Mouse (Mus musculus): ENCODE measurements around the gene Cap1.

Cap1 gene

DNA sequence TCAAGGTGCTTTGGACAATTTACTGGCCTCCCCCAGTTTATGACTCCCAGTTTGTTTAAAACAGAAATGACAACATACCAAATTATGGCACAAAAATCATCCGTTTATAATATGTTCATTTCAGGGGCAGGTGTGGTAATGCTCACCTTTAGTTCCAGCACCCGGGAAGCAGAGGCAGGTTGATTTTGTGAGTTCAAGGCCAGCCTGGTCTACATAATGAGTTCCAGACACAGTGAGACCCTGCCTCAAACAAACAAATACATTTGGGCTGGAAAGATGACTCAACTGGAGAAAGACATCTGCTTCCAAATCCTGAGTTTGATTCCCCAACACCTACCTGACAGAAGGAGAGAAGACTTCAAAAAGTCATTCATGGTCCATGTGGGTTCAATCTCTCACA, 1.5 kb upstream of the Cap1 start:
- DNase-seq (ENCODE audit: low read depth), result no peak

DNA sequence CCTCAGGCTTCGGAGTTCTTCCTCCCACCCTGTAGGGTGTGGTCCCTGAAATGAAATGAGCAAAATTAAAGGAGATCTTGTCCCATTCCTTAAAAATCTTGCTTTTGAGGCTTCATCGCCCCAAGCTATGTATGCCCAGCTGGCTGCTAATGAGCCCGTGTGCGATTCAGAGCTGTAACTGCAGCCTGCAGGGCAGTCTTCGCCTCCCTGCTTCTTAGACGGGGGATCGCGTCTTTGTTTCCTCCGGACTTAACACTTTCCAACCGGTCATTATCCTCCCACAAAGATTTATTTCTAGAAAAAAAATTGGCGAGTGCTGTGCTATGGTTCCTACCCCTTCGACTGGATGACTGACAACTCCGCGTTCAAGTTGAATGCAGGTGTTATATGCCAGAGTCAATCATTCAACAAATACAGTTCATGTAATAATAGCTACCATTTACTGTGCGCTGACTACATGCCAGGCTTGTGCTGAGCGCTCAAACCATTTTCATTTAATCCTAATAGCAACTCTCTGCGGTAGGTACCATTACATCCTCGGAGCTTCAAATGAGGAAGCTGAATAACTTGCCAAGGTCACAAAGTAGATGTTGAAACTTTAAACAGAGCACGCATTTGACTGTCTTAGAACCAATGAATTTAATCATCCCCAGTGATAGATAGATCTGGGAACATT, 861 bp upstream of the Cap1 start:
- peak; percentile 36 for DNase-seq (ENCODE audit: low read depth)

DNA sequence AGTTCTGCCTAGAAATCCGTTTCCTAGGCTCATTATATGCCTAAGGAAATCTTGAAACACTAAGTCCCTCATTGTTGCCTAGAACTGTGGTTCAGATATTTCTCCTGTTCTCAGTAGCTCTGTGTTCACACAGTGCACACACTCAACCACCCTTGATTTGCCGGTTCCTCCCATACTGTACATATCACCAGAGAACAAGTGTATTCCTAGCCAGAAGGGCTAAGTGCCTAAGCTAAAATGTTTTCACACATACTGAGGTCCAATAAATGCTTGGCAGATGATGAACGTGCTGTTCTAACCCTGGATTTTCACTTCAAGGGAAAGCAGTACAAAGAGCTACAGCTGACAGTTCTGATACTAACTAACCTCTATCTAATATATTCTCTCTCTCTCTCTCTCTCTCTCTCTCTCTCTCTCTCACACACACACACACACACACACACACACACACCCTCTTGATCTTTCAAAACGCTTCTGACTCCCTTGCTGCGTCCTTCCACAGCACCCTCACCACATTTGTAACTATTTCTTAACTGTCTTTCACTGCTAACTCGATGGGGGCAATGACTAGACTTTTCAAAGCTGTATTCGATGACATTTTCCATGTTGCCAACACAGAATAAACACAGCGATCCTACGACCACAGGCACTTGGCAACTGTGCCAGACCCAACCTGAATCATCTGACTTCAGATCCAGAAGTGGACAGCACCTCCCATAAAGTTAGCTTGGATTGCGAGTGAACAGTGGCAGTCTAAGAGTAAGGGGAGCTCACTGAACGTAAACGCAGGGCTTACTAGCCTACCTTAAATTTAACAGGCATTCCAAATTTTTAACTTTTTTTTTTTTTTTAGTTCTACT, 1.1 kb downstream of the Cap1 start:
- DNase-seq (ENCODE audit: low read depth), result peak; percentile 15

DNA sequence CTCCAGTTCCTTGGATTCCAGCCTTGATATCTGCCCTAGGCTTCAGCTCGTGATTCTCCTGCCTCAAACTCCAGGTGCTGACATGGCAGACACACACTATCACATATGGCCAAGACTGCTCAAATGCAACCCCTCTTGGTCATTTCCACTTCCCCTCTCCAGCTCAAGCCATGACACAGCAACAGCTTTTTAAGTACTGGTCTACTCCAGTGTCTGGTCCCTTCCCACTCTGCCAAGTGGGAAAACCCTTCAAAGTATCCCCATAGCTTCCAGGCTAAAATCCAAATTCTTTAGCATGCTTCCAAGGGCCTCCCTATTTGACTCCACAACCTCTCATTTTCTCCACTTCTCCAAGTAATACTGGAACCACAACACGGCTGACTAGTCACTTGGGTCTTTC, 1.8 kb downstream of the Cap1 start:
- DNase-seq (ENCODE audit: low read depth), result no peak

DNA sequence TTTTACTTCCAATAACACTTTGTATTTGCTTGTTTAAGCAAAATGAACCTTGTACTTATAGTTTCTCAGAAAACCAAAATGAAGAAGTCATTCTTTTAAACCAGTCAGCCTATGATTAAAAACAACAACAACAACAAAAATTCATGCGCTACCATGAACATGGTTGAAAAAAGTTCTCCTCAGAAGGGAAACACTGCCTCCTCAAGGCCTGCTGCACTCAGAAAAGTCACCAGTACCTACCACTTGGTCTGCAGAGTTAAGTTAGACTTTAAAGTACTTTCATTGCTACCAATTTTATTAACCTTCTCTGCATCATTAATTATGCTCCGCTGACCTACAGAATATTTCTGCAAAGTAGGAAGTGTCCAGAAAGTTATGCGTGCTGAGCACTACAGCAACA, 2.6 kb downstream of the Cap1 start:
- no peak for DNase-seq (ENCODE audit: low read depth)

DNA sequence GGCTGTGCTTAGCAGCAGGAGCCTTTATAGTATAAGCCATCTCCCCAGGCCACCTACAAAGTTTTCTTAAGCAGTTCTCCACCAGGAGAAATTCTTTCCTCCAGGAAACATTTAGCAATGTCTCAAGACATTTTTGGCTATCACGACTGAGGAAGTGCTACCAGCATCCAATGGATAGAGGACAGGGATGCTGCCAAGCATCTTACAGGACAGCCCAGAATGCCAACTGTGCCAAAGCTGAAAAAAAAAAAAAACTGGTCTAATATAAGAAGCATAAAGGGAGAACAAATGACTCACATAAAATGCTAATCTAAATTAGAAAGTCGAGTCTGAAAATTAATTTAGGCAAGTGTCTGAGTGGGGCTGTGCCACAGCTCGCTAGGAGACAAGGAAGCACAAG, 3.3 kb downstream of the Cap1 start:
- no peak for DNase-seq (ENCODE audit: low read depth)

DNA sequence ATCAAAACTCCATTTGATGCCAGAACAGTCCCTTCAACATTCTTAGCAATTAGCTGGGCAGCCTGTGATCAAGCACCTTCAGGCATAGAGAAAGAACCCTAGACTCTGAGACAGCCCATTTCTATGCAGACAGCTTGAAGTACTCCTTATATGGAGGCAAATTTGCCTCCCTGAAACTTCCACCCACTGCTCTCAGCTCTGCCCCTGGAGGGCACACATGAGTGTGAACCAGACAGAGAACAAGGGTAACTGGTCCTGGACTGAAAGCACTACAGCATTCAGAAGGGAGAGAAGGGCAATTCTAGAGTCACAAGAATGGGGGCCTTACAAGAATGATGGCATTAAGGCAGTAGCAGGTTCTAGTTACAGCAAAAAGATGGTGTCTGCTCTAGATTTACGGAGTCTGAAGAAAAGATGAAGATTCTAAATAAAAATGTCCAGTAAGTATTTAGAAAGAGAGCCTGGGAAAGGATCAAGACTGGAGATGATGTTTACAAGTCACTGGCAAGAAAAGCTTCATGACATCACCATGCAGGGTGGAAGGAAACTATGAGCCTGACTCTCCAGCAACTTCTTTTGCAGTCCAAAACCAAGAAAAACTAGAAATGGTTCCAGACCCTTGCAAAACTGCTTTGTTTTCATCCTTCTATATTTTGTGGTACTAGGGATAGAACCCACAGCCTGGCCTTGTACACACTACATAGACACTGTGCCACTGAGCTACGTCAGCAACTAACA, 7.4 kb downstream of the Cap1 start:
- no peak for DNase-seq (ENCODE audit: low read depth)

DNA sequence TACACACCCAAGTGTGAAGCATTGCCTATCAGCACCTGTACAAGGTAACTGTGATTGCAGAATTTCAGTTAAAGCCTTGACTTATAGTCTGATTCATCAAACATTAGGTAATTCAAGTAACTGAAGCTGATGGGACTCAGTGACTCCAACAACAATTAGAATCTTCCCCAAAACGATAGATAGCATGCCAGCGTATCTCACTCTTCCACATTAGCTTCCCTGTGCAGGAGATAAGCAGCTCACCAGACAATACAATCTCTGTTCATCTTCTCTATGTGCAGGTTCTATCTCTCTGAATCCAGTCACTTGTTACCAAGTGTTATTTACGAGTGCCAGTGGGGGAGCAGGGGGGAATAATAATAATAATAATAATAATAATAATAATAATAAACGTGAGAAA, 12.3 kb downstream of the Cap1 start:
- DNase-seq (ENCODE audit: low read depth), result no peak

DNA sequence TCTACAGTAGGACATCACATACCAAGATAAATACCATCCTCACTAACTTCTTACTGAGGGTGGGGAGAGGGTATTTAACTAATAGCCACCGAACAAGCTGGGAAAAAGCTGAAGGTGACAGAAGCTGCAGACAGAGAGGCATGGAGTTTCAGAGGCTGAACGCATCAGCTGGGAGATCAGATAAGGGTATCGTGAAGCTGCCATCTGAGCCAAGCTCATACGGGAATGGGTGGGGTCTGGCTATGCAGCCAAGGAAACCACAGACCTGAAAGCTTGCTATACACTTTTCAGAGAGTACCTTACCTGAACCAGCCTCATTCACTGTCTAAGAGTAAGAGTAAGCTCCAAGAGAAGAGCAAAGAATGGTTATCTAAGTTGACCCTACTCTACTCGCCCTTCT, 12.9 kb downstream of the Cap1 start:
- DNase-seq (ENCODE audit: low read depth), result peak; percentile 55

DNA sequence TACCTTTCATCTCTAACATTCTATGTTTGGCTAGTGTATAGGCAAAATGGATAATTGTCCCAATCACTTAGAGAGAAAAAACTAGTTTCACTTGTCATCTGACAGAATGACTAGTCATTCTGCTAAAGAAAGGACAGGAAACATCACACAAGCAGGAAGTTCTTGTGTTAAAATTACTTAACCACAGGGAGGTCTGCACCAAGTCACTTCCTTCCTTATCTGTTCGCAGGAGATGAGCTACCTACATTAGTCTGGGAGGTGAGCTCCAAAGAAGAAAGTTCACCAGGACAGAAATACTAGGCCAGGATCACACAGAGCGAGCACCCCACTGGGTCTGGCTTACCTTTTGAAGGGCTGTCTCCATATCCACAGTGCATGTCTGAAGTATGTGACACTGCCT, 13.9 kb downstream of the Cap1 start:
- no peak for DNase-seq (ENCODE audit: low read depth)

DNA sequence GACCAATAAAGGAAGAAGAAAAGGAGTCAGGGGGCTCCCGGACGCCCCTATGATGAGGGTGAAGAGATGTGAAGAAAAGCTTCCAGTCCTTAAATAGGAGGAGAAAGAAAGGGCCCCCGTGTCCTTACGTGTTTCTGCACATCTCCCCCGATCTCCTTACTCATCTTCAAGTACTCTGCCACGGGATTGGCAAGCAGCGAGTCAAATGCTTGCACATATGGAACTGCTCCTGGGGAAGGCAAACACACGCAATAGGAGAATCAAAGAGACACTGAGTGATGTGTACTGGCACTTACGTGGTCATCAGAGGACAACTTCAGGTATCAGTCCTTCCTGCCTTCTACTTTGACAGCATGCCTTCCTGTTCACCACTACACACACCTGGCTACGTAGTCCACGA, 14.6 kb downstream of the Cap1 start:
- DNase-seq (ENCODE audit: low read depth), result no peak

DNA sequence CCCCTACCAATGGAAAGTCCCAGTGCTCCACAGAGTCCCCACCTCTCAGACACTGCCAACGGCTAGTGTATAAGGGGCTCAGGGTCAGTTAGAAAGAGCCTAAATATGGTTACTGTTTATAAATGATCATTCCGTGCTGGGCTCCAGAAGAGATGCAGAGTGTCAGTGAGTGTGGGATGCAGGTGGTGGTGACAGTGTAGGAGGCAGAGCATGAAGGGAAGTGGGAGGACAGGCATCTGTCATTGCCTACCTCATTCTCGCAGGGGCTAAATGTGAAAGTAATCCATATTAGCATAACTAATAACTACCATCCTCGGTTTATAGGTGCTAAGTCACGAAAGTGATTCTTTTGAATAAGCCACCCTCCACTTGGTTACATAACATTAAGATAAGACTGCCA, 15.1 kb downstream of the Cap1 start:
- DNase-seq (ENCODE audit: low read depth), result no peak

DNA sequence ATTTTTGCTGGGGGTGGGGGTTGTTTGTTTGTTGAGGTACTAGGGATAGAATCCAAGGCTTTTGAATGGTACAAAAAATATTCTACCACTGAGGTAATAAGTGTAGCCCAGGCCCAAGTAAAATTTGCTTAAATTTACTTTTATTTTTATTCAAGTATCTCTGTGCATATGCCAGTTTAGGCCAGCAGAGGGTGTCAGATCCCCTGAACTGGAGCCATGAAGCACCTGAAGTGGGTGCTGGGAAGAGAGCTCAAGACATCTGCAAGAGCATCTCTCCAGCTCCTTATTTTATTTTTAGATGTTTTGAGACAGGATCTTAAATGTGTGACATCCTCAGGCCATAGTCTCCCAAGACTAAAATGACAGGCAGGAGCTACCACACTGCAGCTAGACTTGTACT, 15.8 kb downstream of the Cap1 start:
- DNase-seq (ENCODE audit: low read depth), result peak; percentile 33

DNA sequence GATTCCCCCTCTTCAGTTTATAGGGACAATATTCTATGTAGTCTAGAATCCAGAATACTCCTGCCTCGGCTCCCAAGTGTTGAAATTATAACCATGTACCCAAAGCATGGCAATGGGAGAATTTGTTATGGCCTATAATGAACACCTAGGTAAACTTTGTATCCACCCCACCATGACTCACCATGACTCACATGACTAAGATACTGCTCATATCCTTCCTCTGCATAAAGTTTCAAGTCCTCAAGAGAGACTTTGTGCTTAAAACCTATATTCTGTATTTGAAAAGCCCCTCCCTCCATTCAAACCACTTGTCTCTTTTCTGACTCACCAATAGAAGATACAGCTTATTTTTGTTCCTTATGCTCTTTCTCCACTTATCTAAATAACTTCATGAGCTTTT, 17.8 kb downstream of the Cap1 start:
- DNase-seq (ENCODE audit: low read depth), result no peak

DNA sequence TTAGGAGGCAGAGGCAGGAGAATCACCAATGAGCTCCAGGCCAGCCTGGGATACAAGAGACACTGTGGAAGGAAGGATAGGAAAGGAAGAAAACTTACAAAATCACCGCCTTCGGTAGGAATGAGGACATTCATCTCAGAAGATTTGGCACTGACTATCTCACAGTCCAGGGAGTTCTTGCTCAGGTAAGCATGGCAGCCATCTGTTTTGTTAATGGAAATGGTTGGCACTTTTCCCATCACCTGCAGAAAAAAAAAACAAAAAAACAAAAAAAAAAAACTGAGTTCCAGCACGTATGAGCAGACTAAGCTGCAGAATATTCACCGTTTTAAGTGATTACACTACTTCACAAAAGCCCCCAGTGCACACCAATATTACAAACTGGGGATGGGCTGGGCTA, 24.0 kb downstream of the Cap1 start:
- DNase-seq (ENCODE audit: low read depth), result no peak

DNA sequence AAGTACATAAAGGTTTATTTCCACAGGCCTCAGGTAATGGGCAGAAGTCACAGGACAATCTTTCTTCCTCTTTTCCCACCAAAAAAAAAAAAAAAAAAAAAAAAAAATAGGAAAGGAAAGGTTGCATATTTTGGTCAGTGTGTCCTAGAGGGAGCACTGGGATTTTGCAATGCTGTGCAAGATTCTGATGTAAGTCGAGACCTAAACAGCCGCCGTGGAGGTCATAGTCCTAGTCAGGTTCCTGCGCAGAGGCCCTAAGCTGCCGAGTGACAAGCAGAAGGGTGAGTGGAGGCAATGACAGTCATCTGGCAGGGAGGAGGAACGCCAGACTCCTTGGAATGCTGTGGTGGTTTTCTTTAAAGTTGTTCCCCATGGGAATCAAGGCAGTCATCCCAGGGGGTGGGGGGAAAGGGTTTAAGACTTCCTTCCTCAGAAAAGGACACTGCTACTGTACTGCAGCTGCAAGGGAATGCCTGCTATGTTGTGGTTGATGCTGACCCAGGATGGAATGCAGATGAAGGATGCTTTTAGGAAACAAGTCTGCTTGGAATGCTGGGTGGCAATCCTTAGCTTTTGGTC, 26.7 kb downstream of the Cap1 start:
- no peak for DNase-seq (ENCODE audit: low read depth)

DNA sequence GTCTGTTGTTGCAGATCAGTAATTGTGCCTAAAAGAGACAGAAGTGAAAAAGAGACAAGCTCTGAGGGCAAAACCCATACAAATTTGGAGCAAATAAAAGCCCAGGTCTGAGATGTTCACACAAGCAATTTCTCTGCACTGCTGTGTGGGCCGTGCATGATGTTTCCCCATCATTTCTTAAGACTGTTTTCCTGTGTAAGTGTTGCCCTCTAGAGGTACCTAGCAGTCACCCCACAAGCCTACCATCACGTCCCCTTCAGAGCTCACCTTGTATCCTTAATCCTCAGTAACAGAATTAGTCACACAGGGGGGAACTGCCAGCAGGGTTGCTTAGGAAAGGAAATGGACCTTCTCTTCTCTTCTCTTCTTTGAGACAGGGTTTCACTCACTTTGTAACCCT, 27.9 kb downstream of the Cap1 start:
- DNase-seq (ENCODE audit: low read depth), result no peak

DNA sequence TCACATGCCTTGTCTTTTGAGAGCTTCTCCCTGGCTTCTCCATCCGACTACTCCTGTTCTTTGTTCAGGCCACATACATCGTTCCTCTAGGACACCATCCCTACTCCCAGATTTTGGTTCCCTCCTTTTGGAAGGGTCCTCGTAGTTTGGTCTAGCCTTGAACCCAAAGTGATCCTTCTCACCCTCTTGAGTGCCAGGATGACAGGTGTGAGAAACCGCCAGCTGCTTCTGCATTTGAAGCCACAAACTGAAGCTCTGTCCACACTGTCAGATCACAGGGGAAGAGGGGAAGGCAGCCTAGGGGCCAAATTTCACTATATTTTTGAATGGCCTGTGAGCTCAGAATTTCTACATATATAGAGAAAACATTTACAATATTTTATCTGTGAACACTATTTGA, 31.1 kb downstream of the Cap1 start:
- DNase-seq (ENCODE audit: low read depth), result no peak

DNA sequence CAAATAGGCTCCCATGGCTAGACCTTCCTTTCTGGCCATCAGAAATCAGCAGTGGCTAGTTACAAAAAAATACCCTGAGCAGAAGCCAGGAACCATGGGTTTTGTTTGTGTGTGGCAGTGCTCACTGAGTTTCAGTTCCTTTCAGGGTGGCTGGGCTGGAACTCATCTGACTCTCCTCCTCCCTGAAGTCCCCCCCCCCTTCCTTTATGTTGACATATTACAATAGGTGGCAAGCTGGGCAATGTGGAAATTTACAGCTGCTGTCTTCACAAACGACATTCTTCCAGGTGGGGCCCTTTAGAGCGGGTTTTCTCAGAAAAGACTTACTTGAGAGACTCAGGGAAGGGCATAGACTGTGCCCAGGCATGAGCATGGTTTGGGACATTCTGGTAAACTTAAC, 32.2 kb downstream of the Cap1 start:
- DNase-seq (ENCODE audit: low read depth), result no peak

DNA sequence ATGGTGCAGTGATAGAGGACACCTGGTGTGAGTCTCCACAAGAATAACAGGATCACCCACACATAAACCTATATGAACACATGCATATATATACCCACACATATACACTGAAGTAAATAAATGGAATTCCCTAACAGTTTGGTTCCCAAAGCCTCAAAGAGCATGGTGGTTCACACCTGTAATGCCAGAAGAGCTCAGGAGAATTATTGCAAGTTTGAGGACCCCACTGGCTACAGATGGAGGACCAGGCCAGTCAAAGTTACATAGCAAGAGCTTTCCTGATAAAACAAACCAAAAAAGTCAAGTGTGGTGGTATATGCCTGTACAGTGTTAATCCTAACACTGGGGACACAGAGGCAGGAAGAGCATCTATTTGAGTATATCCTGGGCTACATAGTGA, 34.3 kb downstream of the Cap1 start:
- DNase-seq (ENCODE audit: low read depth), result no peak

DNA sequence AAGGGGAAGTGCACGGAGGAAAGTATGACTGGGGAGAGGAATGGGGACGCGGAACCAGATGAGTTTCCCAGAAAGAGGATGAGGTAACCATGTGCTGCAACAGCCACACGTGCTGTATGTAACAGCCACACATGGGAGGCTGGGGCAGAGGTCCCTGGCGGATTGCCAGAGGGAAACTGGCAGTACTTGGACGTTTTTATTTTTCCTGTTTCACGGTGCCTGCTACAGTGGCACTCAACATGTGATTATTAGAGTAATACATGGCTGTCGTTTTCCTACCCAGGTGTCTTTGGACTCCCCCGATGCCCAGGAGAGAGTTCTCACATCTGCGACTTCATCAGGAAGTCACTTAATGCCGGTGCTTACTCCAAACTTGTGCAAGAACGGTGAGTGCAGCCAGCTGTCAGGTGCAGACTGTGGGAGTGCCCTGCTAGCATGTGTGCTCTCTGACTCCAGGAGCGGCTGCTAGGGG, 37.7 kb downstream of the Cap1 start:
- DNase-seq (ENCODE audit: low read depth), result no peak

DNA sequence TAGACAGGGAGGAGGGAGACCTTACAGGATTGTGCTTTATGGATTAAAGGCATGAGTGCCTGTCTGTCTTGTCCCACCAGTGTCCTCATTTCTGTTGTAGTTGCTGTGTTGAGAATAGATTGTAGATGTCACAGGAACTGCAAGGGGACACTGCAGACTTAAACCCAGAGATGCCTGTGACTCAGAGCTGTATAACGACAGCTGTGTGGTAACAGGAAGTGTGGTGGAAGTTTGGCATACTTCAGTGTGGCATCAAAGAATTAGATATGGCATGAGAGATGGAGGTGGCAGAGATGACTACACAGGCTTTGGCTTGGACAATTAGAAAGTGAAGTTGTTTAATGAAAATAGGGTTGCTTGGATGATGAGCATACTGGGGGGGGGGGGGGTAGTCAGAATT, 47.4 kb downstream of the Cap1 start:
- DNase-seq (ENCODE audit: low read depth), result no peak

DNA sequence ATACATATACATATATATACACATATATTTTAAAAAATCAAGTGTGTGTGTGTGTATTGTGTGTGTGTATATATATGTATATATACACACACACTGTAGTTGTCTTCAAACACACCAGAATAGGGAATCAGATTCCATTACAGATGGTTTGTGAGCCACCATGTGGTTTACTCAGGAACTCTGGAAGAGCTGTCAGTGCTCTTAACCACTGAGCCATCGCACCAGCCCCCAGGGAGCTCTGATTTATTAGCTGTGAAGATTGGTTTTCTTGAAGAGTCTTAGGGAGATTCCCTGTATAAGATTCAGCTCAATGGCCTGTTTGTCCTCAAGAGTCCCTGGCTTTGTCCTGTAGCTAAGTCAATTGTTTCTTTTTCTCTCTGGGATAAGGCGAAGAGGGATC, 47.9 kb downstream of the Cap1 start:
- no peak for DNase-seq (ENCODE audit: low read depth)
